Mouse (Mus musculus) embryonic facial prominence, embryonic 11.5 days (tissue): Measurements from ENCODE around the gene Pdcd7. TPM values are rescaled to one million over a fixed set of nuclear protein-coding genes. Genes with fewer than 3 reads are reported as not detected.
"Not testable (repeated sequence)": the region's sequence is repeated elsewhere in the genome, so short reads cannot be mapped to it uniquely, and the experiment has no call there.

Experiments
- ATAC-seq: fragments of 200-750 bp; cut with Nextera tagmentation; replicated peaks from 2 replicates; pipeline ENCODE4 v1.8.0; 2017; ENCODE audit warnings: low read depth; ENCODE audit not compliant: insufficient number of reproducible peaks, low FRiP score, low TSS enrichment
- DNase-seq: peaks from one replicate; pipeline ENCODE4 v3.0.0-alpha.2; 2015; ENCODE audit warnings: low spot score
- H3K27ac ChIP-seq: fragments of 300-500 bp; sonication (generic); replicated peaks from 2 replicates; pipeline ENCODE4 v1.5.1; 2014; ENCODE audit warnings: mild to moderate bottlenecking, low read depth, low read length, control low read depth
- H3K27me3 ChIP-seq: fragments of 300-500 bp; sonication (generic); 2 replicates; pipeline ENCODE4 v1.6.1; 2014; ENCODE audit warnings: mild to moderate bottlenecking, low read length, moderate library complexity, mixed read lengths; ENCODE audit not compliant: control insufficient read depth, insufficient read depth
- H3K36me3 ChIP-seq: fragments of 300-500 bp; sonication (generic); replicated peaks from 2 replicates; pipeline ENCODE4 v1.6.1; 2014; ENCODE audit warnings: low read depth, mild to moderate bottlenecking, low read length, moderate library complexity, mixed read lengths; ENCODE audit not compliant: control insufficient read depth, insufficient read depth
- H3K4me1 ChIP-seq: fragments of 300-500 bp; sonication (generic); 2 replicates; pipeline ENCODE4 v1.6.1; 2014; ENCODE audit warnings: low read length, mixed read lengths; ENCODE audit not compliant: control insufficient read depth, insufficient read depth
- H3K4me2 ChIP-seq: fragments of 300-500 bp; sonication (generic); 2 replicates; pipeline ENCODE4 v1.6.1; 2014; ENCODE audit warnings: low read depth, mild to moderate bottlenecking, control low read depth, low read length, moderate library complexity
- H3K4me3 ChIP-seq: fragments of 300-500 bp; sonication (generic); 2 replicates; pipeline ENCODE4 v1.5.1; 2014; ENCODE audit warnings: low read depth, low read length, control low read depth
- H3K9ac ChIP-seq: fragments of 300-500 bp; sonication (generic); replicated peaks from 2 replicates; pipeline ENCODE4 v1.6.1; 2014; ENCODE audit warnings: mild to moderate bottlenecking, control low read depth, low read length
- H3K9me3 ChIP-seq: fragments of 300-500 bp; sonication (generic); replicated peaks from 2 replicates; pipeline ENCODE4 v1.6.1; 2016; ENCODE audit warnings: mild to moderate bottlenecking, low read length, inconsistent platforms, mixed read lengths; ENCODE audit not compliant: control insufficient read depth
- WGBS: fragments of 180-500 bp; shearing (Covaris S2); extraction: QIAGEN DNeasy Blood & Tissue Kit; methylation state at CpG from one replicate; pipeline ENCODE4 v1.1.7; 2014; 5-methylcytosine and 5-hydroxymethylcytosine counted together
- polyA plus RNA-seq: library from polyadenylated mRNA; unstranded; fragments of >200 nt; fragmentation: Nextera tagmentation; extraction: Ambion mirVana; gene quantifications from 2 replicates; pipeline ENCODE4 v1.2.1, GENCODE M21; 2014

Pdcd7 gene
- polyA plus RNA-seq, 1 experiment from 2014 or later: 18.5 TPM

- H3K9me3 ChIP-seq: no peaks in the 10 kb centered on the region
- H3K27me3 ChIP-seq: no peaks in the 10 kb centered on the region
- no peak for ATAC-seq
- no peak overlapping the region for H3K27ac ChIP-seq
- H3K36me3 ChIP-seq: no peaks in the 10 kb centered on the region
- no peak overlapping the region for H3K9ac ChIP-seq
- H3K4me2 ChIP-seq: no peak overlapping the region
- WGBS: 90% methylated on average over 2 of the region's 2 CpGs
- H3K4me1 ChIP-seq: no peaks in the 10 kb centered on the region
- DNase-seq: no peak
- no peak overlapping the region for H3K4me3 ChIP-seq
Observed at GRCm38 (mm10) chr9:65340414-65340813, 5.5 kb upstream of the Pdcd7 start.

- peak overlapping the region; percentile 90 for H3K9ac ChIP-seq
- peak overlapping the region; percentile 88; the same call in 1 of the 2 replicates for H3K27ac ChIP-seq
- not testable (repeated sequence) for DNase-seq, H3K27me3 ChIP-seq, H3K4me1 ChIP-seq, H3K36me3 ChIP-seq, H3K9me3 ChIP-seq
- peak overlapping the region; percentile 99 for H3K4me3 ChIP-seq
- WGBS: 68% methylated on average over 11 of the region's 11 CpGs
- H3K4me2 ChIP-seq: peak overlapping the region; percentile 43
- ATAC-seq: peak; percentile 15; the same call in 1 of the 2 replicates
Observed at GRCm38 (mm10) chr9:65345439-65345838, 465 bp upstream of the Pdcd7 start.

- Histone ChIP-seq H3K9ac (peak overlapping the region; percentile 90), H3K36me3 (no peaks in the 10 kb centered on the region), H3K9me3 (no peaks in the 10 kb centered on the region), H3K4me3 (peak overlapping the region; percentile 99), H3K27me3 (no peaks in the 10 kb centered on the region), H3K4me1 (no peaks in the 10 kb centered on the region), H3K4me2 (peak overlapping the region; percentile 81), H3K27ac (peak overlapping the region; percentile 88)
- under 1% methylated on average over 72 of the region's 77 CpGs for WGBS
- DNase-seq: peak; percentile 47
- ATAC-seq: peak; percentile 70
Observed at GRCm38 (mm10) chr9:65346476-65347111, 690 bp downstream of the Pdcd7 start.

GRCm38 (mm10) chr9:65347112-65347850, 1.4 kb downstream of the Pdcd7 start:
- no peaks in the 10 kb centered on the region for H3K27me3 ChIP-seq
- H3K9me3 ChIP-seq: no peaks in the 10 kb centered on the region
- ATAC-seq (no peak), DNase-seq (no peak)
- no peaks in the 10 kb centered on the region for H3K36me3 ChIP-seq
- H3K4me1 ChIP-seq: no peaks in the 10 kb centered on the region
- H3K27ac ChIP-seq: no peak overlapping the region
- H3K4me2 ChIP-seq: peak overlapping the region; percentile 81
- WGBS: 51% methylated on average over 8 of the region's 8 CpGs
- H3K4me3 ChIP-seq: peak overlapping the region; percentile 99
- H3K9ac ChIP-seq: peak overlapping the region; percentile 90

GRCm38 (mm10) chr9:65353251-65353650, 7.3 kb downstream of the Pdcd7 start:
- H3K4me3 ChIP-seq: no peak overlapping the region
- H3K27ac ChIP-seq: no peak overlapping the region
- H3K36me3 ChIP-seq: no peaks in the 10 kb centered on the region
- no peak overlapping the region for H3K4me2 ChIP-seq
- no peaks in the 10 kb centered on the region for H3K27me3 ChIP-seq
- ATAC-seq (no peak), DNase-seq (no peak)
- no peaks in the 10 kb centered on the region for H3K4me1 ChIP-seq
- H3K9ac ChIP-seq: no peak overlapping the region
- 87% methylated on average over 5 of the region's 5 CpGs for WGBS
- H3K9me3 ChIP-seq: no peaks in the 10 kb centered on the region

- no peaks in the 10 kb centered on the region for H3K27me3 ChIP-seq
- ATAC-seq: no peak
- no peaks in the 10 kb centered on the region for H3K36me3 ChIP-seq
- H3K4me3 ChIP-seq: no peak overlapping the region
- no peaks in the 10 kb centered on the region for H3K4me1 ChIP-seq
- no peaks in the 10 kb centered on the region for H3K9me3 ChIP-seq
- DNase-seq: no peak
- 87% methylated on average over 7 of the region's 7 CpGs for WGBS
- H3K4me2 ChIP-seq: no peak overlapping the region
- no peak overlapping the region for H3K27ac ChIP-seq
- no peak overlapping the region for H3K9ac ChIP-seq
Observed at GRCm38 (mm10) chr9:65356561-65356960, 10.7 kb downstream of the Pdcd7 start.

DNA sequence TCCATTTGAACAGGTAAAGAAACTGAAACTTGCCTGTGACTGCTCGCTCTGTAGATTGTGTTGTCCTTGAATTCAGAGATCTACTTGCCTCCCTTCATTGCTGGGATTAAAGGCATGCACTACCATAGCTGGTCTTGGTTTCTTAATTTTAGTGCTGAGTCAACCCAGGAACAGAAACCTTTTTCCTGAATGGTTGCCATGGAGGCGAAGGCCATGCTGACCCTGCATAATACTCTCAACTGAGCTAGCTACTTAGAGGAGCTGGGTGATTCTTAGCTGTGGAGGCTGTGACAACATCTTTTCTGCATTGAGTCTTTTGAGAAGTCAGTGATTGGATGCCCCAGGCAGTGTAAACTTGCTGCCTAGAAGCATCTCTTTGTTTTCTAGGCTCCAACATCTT, 11.1 kb downstream of the Pdcd7 start:
- ATAC-seq (no peak), DNase-seq (no peak)
- H3K27me3 ChIP-seq: no peaks in the 10 kb centered on the region
- H3K27ac ChIP-seq: no peak overlapping the region
- no peaks in the 10 kb centered on the region for H3K36me3 ChIP-seq
- H3K9ac ChIP-seq: no peak overlapping the region
- no peaks in the 10 kb centered on the region for H3K9me3 ChIP-seq
- 95% methylated on average over 2 of the region's 2 CpGs for WGBS
- H3K4me3 ChIP-seq: no peak overlapping the region
- H3K4me1 ChIP-seq: no peaks in the 10 kb centered on the region
- no peak overlapping the region for H3K4me2 ChIP-seq

- no peak for ATAC-seq
- H3K4me3 ChIP-seq: no peak overlapping the region
- H3K4me1 ChIP-seq: no peaks in the 10 kb centered on the region
- no peak overlapping the region for H3K4me2 ChIP-seq
- H3K27ac ChIP-seq: no peak overlapping the region
- WGBS: 95% methylated on average over 1 of the region's 1 CpGs
- no peak for DNase-seq
- no peaks in the 10 kb centered on the region for H3K27me3 ChIP-seq
- H3K9me3 ChIP-seq: no peaks in the 10 kb centered on the region
- no peaks in the 10 kb centered on the region for H3K36me3 ChIP-seq
- no peak overlapping the region for H3K9ac ChIP-seq
Observed at GRCm38 (mm10) chr9:65358956-65359480, 13.1 kb downstream of the Pdcd7 start.
